Mouse (Mus musculus) neural tube, embryonic 10.5 days (tissue): ENCODE results near the gene Fam43b.

ENCODE experiments used
- DNase-seq: peaks from one replicate; pipeline ENCODE4 v3.0.0-alpha.2; 2017; ENCODE audit warnings: low spot score; ENCODE audit errors: extremely low spot score

Fam43b gene

DNA sequence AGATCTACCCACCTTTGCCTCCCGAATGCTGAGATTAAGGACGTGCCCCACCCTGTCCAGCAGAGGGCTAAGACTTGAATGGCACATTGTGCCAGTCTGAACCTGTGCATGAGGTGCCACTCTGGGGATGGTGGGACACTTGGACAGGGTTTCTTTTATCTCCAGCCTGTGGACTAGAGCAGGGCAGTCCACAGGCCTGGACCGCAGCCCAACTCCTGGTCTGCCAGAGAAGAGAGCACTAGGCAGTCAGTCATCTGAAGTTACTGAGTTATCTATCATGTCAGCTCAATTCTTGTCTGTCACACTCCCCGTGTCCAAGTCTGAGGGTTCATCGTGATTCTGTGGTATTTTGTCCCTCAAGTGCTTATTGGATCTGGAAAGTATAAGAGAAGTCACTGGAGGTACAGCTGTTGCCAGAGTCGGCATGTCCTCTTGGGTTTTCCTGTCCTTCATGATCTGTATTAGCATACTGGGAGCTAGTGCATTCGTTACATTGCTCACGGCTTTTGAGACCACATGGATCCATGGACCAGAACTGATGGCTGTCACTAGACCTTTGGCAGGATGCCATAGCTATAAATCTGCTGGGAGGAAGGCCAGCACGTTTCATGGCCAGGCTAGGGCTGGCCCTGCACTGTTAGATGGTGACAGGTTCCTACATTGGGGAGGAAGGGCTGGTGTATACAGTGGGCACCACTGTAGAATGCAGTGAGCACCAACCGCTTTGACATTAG, 42.7 kb downstream of the Fam43b start:
- no peak for DNase-seq

DNA sequence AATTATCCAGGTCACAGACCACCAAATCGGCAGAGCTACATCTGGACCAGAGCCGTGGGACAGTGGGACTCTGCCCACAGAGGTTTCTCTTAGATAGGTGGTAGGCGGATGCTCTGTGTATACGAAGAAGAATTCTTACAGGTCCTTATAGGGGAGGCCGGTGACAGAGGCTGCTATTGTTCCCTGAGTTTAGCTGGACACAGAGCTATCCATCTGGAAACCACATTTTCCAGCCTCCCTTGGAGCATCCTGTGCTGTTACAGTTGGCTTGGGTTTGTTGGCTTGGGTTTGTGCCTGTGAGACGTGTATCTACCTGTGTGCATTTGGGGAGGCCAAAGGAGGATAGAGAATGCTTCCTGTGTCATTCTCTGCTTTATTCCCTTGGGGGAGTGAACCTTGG, 43.6 kb downstream of the Fam43b start:
- DNase-seq: no peak

DNA sequence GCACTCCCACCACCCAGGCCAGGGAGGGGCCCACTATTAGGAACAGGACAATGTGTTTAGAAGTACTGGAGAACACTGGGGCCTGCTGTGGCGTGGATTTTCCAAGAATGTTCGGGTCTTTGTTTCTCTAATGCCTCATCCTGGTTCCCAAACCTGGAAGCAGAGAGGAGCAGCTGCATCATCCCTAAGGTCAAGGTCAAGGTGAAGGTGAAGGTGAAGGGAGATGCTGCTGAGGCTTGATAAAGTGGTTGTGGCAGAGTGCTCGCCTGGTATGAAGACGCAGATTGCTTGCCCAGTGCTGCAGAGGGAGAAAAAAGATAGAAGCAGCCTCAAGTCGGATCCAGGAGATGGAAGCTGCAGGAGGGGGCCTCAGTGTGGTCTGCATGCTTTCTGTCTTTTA, 44.5 kb downstream of the Fam43b start:
- no peak for DNase-seq

DNA sequence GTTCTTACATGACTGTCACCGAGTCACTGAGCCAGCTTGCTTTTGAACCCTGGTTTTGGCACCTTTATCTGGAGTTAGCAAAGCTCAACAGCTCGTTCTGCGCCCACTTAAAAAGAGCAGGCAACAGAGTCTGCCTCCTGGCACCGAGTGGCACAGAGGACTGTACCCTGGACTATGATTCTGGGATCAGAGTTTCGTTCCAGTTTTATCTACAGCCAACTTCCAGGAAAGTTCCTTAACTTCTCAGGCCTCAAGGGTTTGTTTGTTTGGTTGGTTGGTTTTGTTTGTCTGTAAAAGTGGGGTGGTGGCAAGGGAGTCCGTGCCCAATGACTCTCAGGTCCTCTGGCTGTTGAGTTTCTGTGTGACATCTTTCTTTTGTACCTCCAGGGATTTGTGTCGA, 47.6 kb downstream of the Fam43b start:
- DNase-seq: no peak

DNA sequence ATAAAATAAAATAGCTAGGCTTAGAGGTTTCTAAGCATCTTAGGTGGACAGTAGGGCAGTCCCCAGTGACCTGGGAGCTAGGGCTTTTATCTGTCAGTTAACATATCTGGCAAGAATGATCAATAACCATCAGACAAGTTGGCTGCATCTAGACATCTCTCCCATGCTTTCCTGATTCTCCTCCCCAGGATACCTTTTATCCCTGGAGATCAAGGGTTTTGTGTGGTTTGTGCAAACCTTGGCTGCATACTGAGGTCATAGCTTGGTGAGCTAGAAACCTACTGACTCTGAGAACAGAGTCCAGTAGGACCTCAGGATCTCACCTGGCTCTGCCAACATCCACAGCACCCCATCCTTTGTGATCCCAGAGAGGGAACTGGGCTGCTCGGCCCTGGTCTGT, 49.0 kb downstream of the Fam43b start:
- no peak for DNase-seq

DNA sequence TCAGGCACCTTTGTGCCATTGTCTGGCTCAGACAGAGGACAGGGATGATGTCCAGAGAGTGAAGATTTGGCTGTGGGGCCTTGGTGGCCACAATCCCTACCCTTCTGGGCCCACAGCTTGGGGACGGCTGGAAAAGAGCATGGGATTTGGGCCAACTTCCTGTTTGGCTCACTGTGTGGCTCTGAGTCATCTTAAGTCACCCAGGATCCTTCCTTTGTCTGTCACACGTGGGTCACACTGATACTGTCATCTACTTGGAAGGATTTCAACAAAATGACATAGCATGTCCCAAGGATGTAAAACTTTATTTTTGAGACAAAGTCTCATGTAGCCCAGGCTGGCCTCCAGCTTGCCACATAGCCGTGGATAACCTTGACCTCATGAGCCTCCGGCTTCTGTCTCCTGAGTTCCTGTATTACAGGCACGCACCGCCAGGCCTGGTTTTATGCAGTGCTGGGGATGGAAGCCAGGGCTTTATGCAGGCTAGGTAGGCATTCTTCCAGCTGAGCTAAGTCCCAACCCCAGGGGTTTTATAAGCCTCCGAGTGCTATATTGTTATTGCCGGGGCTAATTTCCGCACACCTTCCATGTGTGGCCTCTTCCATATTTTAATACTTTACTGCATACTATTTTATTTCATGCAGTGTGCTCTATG, 51.3 kb downstream of the Fam43b start:
- DNase-seq: no peak
